In the genomic region with DNA sequence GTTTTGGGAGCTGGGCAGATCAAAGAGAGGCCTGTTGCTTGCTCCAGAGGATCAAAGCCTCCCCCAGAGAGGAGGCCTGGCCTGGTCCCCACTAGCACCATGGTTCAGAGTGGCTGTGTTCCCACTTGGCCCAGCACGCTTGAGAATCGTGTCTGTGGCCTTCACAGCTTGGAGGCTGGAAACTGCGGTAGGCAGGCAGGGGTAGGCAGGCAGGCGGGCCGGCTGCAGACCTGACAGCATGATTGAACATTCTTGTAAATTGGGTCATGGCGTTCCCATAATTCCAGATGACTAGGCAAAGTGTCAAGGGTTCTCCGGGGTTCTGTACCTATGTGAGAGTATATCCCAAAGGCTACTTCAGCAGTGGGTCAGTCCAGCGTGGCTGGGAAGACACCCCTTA, we compare ENCODE assay signal across 12 mouse cellular contexts. TPM values are rescaled to one million over a fixed set of nuclear protein-coding genes. Genes with fewer than 3 reads are reported as not detected.
DNase-seq lines count a peak whose midpoint lies in the region; ATAC-seq and TF ChIP-seq lines count a peak whose summit lies in the region.
"Had no signal": no experiment of that assay in that cellular context is flagged by ENCODE, and none has a peak within 500 bp of the region (broad histone marks: within the 10 kb centered on the region; RNA-seq: fewer than 3 reads in every experiment).

No protein-coding gene starts in this region.

- H3K4me3 ChIP-seq in left cerebral cortex, adult 2 months, result no peak overlapping the region
- no peak overlapping the region for H3K4me3 ChIP-seq in heart, embryonic 12.5 days
- H3K4me3 ChIP-seq: heart, embryonic 15.5 days; kidney, embryonic 15.5 days; neural tube, embryonic 12.5 days had no signal

- intact Hi-C loops in left cerebral cortex, adult 2 months (cut with DNase I), result no loop called here

- no peaks in the 10 kb centered on the region for H3K27me3 ChIP-seq in heart, embryonic 12.5 days (replicated peaks)
- H3K27me3 ChIP-seq: heart, embryonic 15.5 days; kidney, embryonic 15.5 days; neural tube, embryonic 12.5 days had no signal

- no peak for TF ChIP-seq CTCF in left cerebral cortex, adult 2 months (IDR thresholded peaks at IDR 0.05)

- ATAC-seq in heart, embryonic 12.5 days (ENCODE audit: insufficient number of reproducible peaks, low FRiP score), result no peak

- H3K27ac ChIP-seq in left cerebral cortex, adult 2 months, result 0 out of 2 replicates have a peak overlapping the region, but pooled peaks have one; percentile 32
- no peak overlapping the region for H3K27ac ChIP-seq in heart, embryonic 12.5 days (ENCODE audit: poor library complexity, severe bottlenecking)
- H3K27ac ChIP-seq: heart, embryonic 15.5 days; kidney, embryonic 15.5 days; neural tube, embryonic 12.5 days had no signal

- H3K9me3 ChIP-seq in heart, embryonic 12.5 days (replicated peaks), result no peaks in the 10 kb centered on the region
- H3K9me3 ChIP-seq: heart, embryonic 15.5 days; kidney, embryonic 15.5 days; neural tube, embryonic 12.5 days had no signal

- no peak for DNase-seq in left cerebral cortex, adult 2 months (ENCODE audit: extremely low spot score in 1 of 2, low spot score in 2 of 2)
- no peak for DNase-seq in left cerebral cortex, adult 8-10 months (ENCODE audit: low spot score in 2 of 2)
- peak; percentile 51 for DNase-seq in adipocyte (ENCODE audit: low spot score)
- DNase-seq in adrenal gland, postnatal 25 days, result peak; percentile 76
- DNase-seq in fibroblast of lung, adult 2 months (ENCODE audit: low read depth), result peak; percentile 29
- no peak for DNase-seq in yolk sac, embryonic 10.5 days (ENCODE audit: low spot score)
- DNase-seq in neural tube, embryonic 10.5 days (ENCODE audit: extremely low spot score, low spot score), result no peak
- DNase-seq: lung, postnatal 10 days had no signal

- H3K4me2 ChIP-seq in heart, embryonic 12.5 days, result no peak overlapping the region
- H3K4me2 ChIP-seq: heart, embryonic 15.5 days; kidney, embryonic 15.5 days; neural tube, embryonic 12.5 days had no signal

- H3K9ac ChIP-seq in heart, embryonic 12.5 days, result no peak overlapping the region
- H3K9ac ChIP-seq: heart, embryonic 15.5 days; kidney, embryonic 15.5 days; neural tube, embryonic 12.5 days had no signal

- peaks cover 59% of the 10 kb centered on the region for H3K4me1 ChIP-seq in heart, embryonic 12.5 days (replicated peaks)

- WGBS in heart, embryonic 12.5 days, result 70% methylated on average over 8 of the region's 8 CpGs

- H3K36me3 ChIP-seq in heart, embryonic 12.5 days, result peaks cover 6% of the 10 kb centered on the region; the same call in 1 of the 2 replicates
- H3K36me3 ChIP-seq: heart, embryonic 15.5 days had no signal

RNA-seq across cellular contexts. Expression of gene Elovl5, which starts 35.9 kb away (rescaled TPM):
- 10 to 100 TPM; 60.4 to 62.7 TPM for total RNA-seq in left cerebral cortex, adult 2 months (2021)
- 10 to 100 TPM; 68.4 to 86.2 (median 76.6) TPM for total RNA-seq in left cerebral cortex, adult 8-10 months (2022)
- 524 and 667 TPM in 2 replicates for total RNA-seq in adrenal gland, postnatal 25 days (2021)
- 84.9 and 86.5 TPM in 2 replicates for polyA plus RNA-seq in heart, embryonic 12.5 days (2016; fragmentation: Nextera tagmentation; extraction: Ambion mirVana)

Comparison
In these comparisons a context has a peak if more than half of its experiments do, and no peak if none do; other contexts are left out.
1. DNase-seq: peak in adipocyte (single experiment), adrenal gland, postnatal 25 days (single experiment) and fibroblast of lung, adult 2 months (single experiment); none in left cerebral cortex, adult 2 months (0 of 2), left cerebral cortex, adult 8-10 months (0 of 2), yolk sac, embryonic 10.5 days (single experiment) and neural tube, embryonic 10.5 days (single experiment).